Mouse (Mus musculus): ENCODE measurements around the gene Orai2. TPM values are rescaled to one million over a fixed set of nuclear protein-coding genes. Genes with fewer than 3 reads are reported as not detected.

The Orai2 gene
- polyA plus RNA-seq (2014; fragmentation: Illumina TruSeq; extraction: RNeasy Lipid Tissue Mini Kit (QIAGEN cat#74804); ENCODE audit: low read depth, low replicate concordance): 1.3 TPM

DNA sequence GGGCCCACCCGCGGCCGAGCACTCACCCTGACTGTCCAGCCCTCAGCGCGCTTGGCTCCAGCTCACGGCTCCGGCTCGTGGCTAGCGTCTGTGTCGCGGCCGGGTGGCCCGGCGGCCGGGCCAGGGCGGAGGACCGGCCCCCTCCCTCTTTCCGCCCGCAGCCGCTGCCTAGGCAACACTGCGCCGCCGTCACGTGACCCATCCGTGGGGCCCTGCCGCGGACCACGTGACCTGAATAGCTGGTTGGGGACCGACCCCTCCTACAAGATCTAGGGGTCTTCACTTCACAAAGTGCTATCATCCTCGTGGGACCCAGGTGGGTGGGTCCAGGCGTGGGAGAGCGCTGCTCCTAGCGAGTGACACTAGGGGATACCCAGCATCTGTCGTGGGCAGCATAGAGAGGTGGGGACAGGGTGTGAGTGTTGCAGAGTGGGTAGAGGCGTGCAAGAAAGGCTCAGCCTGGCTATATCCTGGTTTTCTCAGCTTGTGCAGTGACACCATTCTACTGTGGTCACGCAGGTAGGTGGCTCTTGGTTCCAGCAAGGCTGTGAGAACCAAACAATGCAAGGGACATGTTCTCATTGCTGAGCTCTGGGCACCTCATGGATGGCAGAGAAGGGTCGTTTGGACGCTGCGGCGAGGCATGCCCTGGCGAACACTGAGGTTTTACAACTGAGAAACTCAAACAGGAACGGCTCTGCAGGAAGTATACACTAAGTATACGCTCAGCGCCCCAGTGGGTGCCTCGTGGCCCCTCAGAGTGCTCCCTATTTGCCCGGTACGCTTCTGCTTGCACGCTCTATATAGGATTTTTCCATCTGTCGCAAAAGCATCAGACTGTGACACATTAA lies at the start of gene Orai2:
Gene Orai2 (minus strand): TSS at position 202 of the 851 bp plus-strand sequence.

GRCm38 (mm10) chr5:136198474-136199391 lies 28.2 kb upstream of the Orai2 start, which contains the start of gene Prkrip1:
TSS of gene Prkrip1 (minus strand) at chr5:136198963.

GRCm38 (mm10) chr5:136135571-136136291 lies 34.8 kb downstream of the Orai2 start, which contains the start of the genes Lrwd1 and Alkbh4:
TSS of gene Lrwd1 (minus strand) at chr5:136136074.
TSS of gene Alkbh4 (plus strand) at chr5:136136146.

DNA sequence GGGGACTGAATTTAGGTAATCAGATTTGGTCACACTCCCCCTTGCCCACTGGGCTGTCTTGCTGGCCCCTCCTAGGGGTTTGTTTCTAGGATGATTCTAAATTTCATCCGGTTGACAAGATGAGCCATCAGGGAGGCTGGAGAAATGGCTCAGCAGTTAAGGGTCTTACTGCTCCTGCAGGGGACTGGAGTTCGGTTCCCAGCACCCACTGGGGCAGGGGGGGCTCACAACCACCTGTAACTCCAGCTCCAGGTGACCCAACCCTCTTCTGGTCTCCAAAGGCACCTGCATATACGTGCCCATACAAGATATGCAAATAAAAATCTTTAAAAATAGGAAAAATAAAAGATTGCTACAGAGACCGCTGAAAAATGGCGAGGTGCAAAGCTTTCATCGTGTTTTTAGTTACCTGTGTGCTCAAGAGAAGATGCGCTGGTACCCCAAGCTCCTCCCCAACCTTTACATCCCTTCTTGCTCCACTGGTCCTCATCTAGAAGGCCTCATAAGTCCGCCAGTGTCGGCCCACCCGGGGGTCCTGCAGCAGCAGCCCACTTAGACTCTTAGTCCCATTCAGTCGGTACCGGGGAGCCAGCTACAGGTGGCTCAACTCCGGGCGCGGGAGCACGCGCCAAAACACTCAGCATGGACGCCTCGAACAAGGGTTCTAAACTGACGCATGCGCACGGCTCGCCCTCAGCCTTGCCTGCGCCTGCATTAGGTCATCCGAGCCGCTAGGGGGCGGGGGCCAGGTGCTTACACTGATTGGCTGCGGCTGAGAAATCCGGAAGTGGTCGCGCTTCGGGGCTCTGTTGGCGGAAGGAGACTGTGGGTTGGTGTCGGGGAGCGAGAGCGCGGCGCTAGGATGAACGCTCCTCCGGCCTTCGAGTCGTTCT lies 54.4 kb downstream of the Orai2 start, which contains the start of gene Polr2j:
Gene Polr2j (plus strand): TSS at position 741 of the 893 bp plus-strand sequence.

Other genes starting within 250 kb of the Orai2 start
- 147 TPM for gene Ywhag, start 236.1 kb downstream of the Orai2 start, polyA plus RNA-seq (2014; fragmentation: Illumina TruSeq; extraction: RNeasy Lipid Tissue Mini Kit (QIAGEN cat#74804); ENCODE audit: low read depth, low replicate concordance)
- gene Ssc4d, start 196.2 kb downstream of the Orai2 start, polyA plus RNA-seq (2014; fragmentation: Illumina TruSeq; extraction: RNeasy Lipid Tissue Mini Kit (QIAGEN cat#74804); ENCODE audit: low read depth, low replicate concordance): 1.9 TPM
- gene Zp3, start 190.6 kb downstream of the Orai2 start, polyA plus RNA-seq (2014; fragmentation: Illumina TruSeq; extraction: RNeasy Lipid Tissue Mini Kit (QIAGEN cat#74804); ENCODE audit: low read depth, low replicate concordance): not detected
- gene Dtx2, start 175.9 kb downstream of the Orai2 start, polyA plus RNA-seq (2014; fragmentation: Illumina TruSeq; extraction: RNeasy Lipid Tissue Mini Kit (QIAGEN cat#74804); ENCODE audit: low read depth, low replicate concordance): 6.9 TPM
- gene Upk3b, start 132.2 kb downstream of the Orai2 start, polyA plus RNA-seq (2014; fragmentation: Illumina TruSeq; extraction: RNeasy Lipid Tissue Mini Kit (QIAGEN cat#74804); ENCODE audit: low read depth, low replicate concordance): 20.8 TPM
- not detected for gene Upk3bl, start 116.2 kb downstream of the Orai2 start, polyA plus RNA-seq (2014; fragmentation: Illumina TruSeq; extraction: RNeasy Lipid Tissue Mini Kit (QIAGEN cat#74804); ENCODE audit: low read depth, low replicate concordance)
- gene Rasa4, start 86.8 kb downstream of the Orai2 start, polyA plus RNA-seq (2014; fragmentation: Illumina TruSeq; extraction: RNeasy Lipid Tissue Mini Kit (QIAGEN cat#74804); ENCODE audit: low read depth, low replicate concordance): 5.2 TPM
- 85.2 TPM for gene Polr2j, start 54.1 kb downstream of the Orai2 start, polyA plus RNA-seq (2014; fragmentation: Illumina TruSeq; extraction: RNeasy Lipid Tissue Mini Kit (QIAGEN cat#74804); ENCODE audit: low read depth, low replicate concordance)
- gene Lrwd1, start 34.6 kb downstream of the Orai2 start, polyA plus RNA-seq (2014; fragmentation: Illumina TruSeq; extraction: RNeasy Lipid Tissue Mini Kit (QIAGEN cat#74804); ENCODE audit: low read depth, low replicate concordance): 8.7 TPM
- gene Alkbh4, start 34.6 kb downstream of the Orai2 start, polyA plus RNA-seq (2014; fragmentation: Illumina TruSeq; extraction: RNeasy Lipid Tissue Mini Kit (QIAGEN cat#74804); ENCODE audit: low read depth, low replicate concordance): 5.4 TPM
- 19.7 TPM for gene Prkrip1, start 28.2 kb upstream of the Orai2 start, polyA plus RNA-seq (2014; fragmentation: Illumina TruSeq; extraction: RNeasy Lipid Tissue Mini Kit (QIAGEN cat#74804); ENCODE audit: low read depth, low replicate concordance)
- 0.94 TPM for gene Sh2b2, start 75.8 kb upstream of the Orai2 start, polyA plus RNA-seq (2014; fragmentation: Illumina TruSeq; extraction: RNeasy Lipid Tissue Mini Kit (QIAGEN cat#74804); ENCODE audit: low read depth, low replicate concordance)